Mouse (Mus musculus) MEL-GATA-1-ER (cell line): Measurements from ENCODE around the gene Eddm3b.
"Not testable (repeated sequence)": the region's sequence is repeated elsewhere in the genome, so short reads cannot be mapped to it uniquely, and the experiment has no call there.

Experiments
- DNase-seq: peaks from one replicate; pipeline ENCODE4 v3.0.0-alpha.2; 2012; ENCODE audit warnings: low read depth; ENCODE audit errors: extremely low read depth

Eddm3b gene

GRCm38 (mm10) chr14:51142568-51142967 is 28.3 kb downstream of the Eddm3b start:
- no peak for DNase-seq

GRCm38 (mm10) chr14:51143287-51143686 is 29.1 kb downstream of the Eddm3b start:
- no peak for DNase-seq

DNA sequence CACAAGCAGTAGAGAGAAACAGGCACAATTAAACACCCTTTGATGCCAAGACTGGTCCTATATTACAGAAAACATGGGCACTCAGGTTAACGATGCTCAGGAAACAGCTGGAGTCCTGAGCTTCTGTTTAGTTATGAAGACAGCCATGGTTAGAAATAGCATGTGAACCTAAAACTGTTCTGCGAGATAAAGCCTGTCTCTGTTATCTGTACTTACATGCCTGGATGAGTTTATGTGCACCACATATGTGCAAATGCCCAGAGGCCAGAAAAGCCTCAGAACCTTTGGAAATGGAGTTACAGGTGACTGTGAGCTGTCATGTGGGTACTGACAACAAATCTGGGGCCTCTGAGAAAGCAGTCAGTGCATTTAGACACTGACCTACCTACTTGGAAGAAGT is 29.7 kb downstream of the Eddm3b start:
- no peak for DNase-seq

DNA sequence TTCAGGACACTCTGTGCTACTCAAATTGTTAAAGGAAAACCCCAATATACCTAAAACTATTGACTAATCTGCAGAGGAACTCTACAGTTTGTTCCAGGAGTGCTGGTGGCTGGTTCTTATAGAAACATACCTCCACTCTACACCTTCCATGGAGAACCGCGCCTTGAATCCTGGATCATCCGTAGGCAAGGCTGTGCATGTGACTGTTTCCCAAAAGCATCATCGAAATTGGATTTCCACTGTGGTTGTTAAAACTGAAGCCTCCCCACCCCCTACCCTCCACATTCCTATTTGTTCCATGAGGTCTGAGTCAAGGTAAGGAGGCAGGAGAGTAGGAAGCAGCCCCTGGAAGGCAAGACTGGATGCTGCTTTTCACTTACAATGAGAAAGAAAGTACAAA is 30.2 kb downstream of the Eddm3b start:
- DNase-seq, result no peak

- no peak for DNase-seq
Observed at GRCm38 (mm10) chr14:51145521-51145920, 31.3 kb downstream of the Eddm3b start.

DNA sequence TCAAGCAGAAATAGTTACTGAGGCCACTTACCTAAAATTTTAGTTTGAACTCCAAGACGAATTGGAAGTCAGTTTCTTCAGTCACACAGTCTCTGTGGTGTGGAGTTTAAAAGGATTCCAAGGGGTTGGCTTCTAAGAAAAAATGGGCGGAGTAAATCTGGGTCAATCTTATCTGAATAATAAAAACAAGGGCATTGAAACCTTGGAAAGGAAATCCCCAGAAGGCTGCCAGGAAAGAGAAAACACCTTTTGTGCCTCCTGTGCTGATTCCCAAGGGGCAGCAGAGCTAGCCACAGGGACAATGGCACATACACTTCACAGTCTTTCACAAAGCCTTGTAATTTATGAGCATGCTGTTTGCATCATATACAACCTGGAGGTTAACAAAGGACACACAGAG is 32.5 kb downstream of the Eddm3b start, which contains the start of gene Rnase1:
Rnase1 (minus strand) TSS at position 101 of the 400 bp plus-strand sequence.
- no peak for DNase-seq

DNA sequence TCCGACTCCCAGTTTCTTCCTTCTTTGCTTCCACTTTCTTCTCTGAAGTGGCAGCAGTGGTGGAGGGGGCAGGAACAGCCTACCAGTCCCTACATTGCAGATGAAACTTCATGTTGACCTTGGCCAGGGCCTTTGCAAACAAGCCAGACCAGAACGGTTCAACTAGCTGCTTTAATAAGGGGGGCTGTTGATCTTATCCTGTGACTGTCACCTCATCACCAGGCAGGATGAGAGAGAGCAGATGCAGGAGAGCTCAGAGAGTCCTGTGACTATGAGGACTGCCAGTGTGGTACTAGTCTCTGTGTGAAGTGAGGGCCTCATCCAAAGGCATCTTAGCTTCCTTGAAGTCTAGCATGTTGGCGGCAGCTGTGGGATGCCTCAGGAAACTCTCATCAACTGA is 33.8 kb downstream of the Eddm3b start:
- no peak for DNase-seq

DNA sequence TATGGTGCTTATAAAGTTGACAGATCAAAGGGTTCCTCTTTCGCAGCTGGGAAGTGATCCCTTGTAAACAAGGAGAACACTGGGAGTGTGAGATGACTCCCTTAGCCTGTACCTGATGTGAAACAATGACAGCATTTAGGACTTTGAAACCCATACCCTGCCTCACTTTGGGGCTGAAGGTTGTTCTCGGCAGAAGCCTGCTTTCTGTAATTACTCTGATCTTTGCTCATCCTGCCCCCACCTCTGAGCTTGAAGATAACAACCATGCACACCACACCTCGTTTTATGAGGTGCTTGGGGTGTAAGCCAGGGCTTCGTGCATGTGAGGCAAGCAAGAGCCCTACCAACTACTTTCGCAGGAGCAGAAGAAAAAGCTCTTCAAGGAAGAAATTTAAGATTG is 34.9 kb downstream of the Eddm3b start:
- DNase-seq, result no peak

- no peak for DNase-seq
Observed at GRCm38 (mm10) chr14:51150206-51150831, 36.1 kb downstream of the Eddm3b start.

DNA sequence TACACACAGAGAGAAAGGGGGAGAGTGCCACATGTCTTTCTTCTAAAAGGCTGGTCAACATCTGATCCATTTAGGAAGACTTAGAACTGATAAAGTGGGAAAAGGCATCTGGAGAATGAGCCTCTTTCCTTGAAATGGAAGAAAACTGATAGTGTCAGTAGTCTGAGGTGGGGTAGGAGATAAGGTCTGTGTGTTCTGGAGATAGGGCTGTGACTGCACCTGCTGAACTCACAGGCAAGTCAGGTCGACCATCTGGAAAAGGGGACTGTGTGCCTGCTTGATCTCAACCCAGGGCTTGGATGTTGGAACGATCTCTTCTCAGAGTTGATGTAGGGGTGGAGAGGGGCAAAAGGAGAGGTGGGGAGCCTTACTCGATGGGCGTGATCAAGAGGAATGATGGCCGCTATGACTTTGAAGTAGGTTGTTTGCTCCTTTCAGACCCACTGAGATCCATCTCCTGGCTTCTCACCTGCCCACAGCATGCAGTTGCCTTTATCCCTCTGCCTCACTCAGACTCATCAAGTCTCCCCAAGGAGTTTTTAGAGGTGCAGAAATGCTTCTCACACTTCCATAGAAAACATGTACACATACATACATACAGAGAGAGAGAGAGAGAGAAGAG is 38.1 kb downstream of the Eddm3b start:
- no peak for DNase-seq

DNA sequence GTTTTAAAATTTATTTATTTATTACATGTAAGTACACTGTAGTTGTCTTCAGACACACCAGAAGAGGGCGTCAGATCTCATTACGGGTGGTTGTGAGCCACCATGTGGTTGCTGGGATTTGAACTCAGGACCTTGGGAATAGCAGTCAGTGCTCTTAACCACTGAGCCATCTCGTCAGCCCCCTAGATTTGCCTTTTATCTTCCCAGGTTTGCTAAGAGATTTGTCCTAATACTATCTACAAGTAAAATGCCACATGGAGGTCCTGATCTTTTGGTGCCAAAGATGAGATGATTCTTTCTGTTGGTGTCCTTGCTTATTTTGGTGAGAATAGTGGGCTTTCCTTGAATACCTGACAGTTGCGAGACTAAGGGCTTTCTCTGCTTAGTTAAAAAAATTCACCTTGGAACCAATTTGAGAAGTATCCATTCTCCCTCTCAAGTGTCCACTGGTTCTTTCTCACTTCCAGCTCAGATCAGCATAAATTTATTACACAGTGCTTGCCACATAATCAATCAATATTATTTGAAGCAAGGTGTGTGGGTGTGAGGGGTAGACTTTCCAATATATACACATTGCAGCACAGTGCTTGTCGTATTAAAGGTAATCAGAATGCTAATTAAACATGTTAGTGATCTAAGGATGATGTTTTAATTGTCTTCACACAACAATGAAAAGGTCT is 42.0 kb downstream of the Eddm3b start:
- no peak for DNase-seq

DNA sequence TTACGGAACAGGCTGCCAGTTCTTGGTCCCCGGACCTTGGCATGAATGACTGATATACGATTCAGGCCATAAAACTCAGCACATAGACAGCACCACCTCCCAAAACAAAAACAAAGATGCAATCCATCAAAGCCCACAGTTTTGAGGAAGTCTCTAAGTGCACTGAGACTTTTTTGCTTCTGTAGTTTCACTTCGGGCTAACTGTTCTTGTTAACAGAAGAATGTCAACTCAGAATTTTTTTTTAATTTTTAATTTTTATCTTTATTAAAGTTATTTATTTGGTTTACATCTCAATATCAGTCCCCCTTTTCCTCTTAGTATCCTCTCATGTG is 42.5 kb downstream of the Eddm3b start:
- no peak for DNase-seq

DNA sequence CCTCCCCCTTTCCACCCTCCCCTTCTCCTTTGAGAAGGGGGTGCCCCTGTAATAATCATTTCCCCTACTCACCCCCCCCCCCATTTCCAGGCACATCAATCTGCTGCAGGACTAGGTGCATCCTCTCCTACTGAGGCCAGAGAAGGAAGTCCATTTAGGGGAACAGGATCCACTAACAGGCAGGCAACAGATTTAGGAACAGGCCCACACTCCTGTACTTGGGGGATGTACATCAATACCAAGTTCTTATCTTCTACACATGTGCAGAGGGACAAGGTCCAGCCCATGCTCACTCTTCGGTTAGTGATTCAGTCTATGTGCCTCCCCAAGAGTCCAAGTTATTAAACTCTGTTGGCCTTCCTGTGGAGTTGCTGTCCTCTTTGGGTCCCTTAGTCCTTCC is 42.8 kb downstream of the Eddm3b start:
- no peak for DNase-seq

DNA sequence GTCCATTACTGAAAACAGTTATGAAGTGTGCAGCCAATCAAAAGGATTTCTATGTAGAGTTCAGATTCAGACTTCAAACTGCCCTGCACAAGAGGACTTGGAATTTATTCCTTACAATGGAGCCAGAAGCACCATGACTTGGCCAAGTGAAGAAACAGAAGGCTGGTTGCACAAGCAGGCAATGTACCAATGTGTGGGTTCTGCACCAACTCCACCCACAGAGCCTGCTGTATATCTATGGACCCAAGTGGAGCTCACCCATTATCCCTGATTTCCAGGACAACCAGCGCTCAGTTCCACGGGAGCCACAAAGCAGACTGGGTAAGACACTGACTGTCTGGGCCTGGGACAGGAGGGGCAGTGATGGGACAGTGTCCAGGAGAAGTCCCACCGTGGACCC is 47.8 kb downstream of the Eddm3b start, which contains the start of gene Rnase2b:
Rnase2b (plus strand) TSS at position 285 of the 400 bp plus-strand sequence.
- DNase-seq, result not testable (repeated sequence)

GRCm38 (mm10) chr14:51163323-51163722 is 49.1 kb downstream of the Eddm3b start:
- DNase-seq, result not testable (repeated sequence)

GRCm38 (mm10) chr14:51165435-51165834 is 51.2 kb downstream of the Eddm3b start:
- DNase-seq, result no peak

- DNase-seq, result no peak
Observed at GRCm38 (mm10) chr14:51166068-51166467, 51.8 kb downstream of the Eddm3b start.
